Mouse (Mus musculus) cerebellum, adult 9-10 months (tissue): Measurements from ENCODE around the gene Ddx42.
"Not testable (repeated sequence)": the region's sequence is repeated elsewhere in the genome, so short reads cannot be mapped to it uniquely, and the experiment has no call there.

ENCODE experiments used
- DNase-seq: peaks from one replicate; pipeline ENCODE4 v3.0.0; 2022

Gene Ddx42

DNA sequence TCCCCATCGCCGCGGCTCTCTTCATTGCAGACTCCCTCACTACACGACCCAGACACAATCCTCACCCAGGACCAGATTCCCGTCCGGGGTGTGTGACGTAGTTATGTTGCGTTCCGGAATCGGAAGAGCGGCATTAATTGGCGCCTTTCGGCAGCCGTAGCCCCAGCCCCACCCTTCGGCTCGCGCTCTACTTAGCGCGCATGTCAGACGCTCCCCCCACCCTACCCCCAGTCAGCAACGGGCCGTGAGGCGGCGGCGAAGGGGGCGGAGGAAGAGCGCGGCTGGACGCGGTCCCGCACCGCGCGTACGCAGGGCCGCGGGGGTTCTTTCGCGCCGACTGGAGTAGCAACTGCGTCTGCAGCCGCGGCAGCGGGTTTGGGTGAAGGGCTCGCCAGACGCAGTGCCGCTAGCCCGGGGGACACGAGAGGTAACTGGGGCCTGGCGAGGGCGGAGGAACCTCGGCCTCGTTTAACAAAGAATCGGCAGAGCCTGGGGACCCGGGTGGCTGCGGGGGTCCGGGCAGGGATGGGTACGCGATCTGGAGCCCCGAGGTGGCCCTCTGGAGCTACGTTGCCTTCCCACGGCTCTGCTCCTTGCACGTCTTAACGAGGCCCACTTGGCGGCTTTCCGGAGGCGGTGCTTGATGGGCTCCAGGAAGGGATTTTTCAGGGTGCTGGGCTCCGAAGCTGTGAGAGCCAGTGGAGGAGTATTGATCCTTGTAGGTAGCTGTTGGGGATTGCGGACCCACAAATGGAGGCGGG lies at the start of gene Ddx42:
Ddx42 (plus strand) TSS at position 197 of the 761 bp plus-strand sequence.
- peak; percentile 93 for DNase-seq

DNA sequence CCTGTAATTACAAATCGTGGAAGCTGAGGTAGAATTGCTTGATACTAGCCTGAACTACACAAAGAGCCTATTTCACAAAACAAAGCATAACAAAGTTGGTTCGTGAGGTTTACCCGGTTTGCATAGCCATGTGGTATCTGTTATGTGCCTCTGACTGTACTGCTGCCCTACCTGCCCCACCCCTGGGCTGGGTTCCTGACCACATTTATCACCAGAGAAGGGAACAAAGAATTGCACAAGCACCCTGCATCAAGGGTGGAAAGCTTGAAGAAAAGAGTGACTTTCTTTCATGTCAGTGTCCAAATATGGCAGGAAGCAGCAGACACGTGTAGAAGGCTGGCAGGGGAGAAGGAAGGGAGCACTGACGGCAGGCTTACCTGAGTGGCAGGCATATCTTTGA lies 49.3 kb upstream of the Ddx42 start:
- DNase-seq = no peak

DNA sequence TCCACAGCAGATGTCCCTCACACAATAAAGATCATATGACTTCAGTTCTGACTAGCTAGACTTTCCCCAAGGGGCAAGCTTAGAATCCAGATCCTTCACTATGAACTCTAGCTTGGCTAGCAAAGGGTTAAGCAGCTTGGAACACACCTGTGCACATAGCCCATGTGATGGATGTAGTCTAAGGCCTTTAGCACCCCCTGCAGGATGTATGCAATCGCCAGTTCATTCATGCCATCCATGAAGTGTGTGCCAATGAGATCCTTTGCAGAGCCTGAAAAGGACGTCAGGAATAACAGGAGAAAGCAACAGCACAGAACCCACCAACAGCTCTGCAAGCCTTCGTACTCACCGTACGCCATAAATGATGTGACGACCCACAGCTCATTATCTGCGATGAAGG lies 45.9 kb upstream of the Ddx42 start:
- no peak for DNase-seq

DNA sequence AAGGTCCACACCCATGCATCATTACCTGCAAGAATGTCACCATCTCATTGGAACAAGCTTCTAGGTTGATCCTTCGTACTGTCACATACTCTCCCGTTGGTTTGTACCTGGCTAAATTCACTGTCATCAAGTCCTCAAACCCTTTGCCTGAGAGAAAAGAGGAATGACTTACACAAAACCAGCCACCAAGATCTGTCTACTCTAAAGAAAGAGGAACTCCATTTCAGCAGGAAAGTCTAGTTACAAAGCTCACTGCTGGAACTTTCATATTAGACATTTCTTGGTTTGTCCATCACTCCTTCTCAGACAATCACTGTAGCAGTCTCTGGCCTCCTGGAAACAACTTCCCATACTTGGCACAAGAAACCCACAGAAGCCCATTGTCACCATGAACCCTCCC lies 43.5 kb upstream of the Ddx42 start:
- no peak for DNase-seq

DNA sequence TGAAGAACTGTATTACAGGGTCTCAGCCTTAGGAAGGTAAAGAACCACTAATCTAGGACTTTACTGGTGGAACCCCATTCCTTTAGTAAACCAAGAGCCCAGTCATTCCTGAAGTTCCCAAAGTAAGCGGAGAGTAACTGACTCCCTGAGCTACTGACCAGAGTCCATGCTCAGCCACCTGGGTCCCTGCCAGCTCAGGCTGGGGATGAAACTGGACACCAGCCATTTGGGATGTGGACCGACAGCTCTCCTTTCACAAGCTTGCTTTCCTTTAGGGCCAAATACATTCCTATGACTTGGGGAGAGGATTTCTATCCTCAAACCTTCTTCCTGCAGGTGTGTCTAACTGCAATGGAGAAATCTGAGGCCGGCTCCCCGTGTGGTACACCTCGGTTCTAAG lies 42.4 kb upstream of the Ddx42 start:
- peak; percentile 76 for DNase-seq

DNA sequence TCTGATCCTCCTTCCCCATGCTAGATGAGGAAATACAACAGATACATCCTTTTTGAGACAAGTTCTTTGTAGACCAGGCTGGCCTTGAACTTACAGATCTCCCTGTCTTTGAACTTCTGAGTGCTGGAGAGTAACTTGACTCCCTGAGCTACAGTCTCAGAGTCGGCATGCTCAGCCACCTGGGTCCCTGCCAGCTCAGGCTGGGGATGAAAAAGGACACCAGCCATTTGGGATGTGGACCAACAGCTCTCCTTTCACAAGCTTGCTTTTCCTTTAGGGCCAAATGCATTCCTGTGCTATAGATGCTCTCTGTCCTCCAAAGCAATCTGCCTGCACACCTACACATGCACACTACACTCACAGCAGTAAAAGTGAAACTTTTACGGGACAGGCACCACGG lies 41.6 kb upstream of the Ddx42 start:
- peak; percentile 78 for DNase-seq

DNA sequence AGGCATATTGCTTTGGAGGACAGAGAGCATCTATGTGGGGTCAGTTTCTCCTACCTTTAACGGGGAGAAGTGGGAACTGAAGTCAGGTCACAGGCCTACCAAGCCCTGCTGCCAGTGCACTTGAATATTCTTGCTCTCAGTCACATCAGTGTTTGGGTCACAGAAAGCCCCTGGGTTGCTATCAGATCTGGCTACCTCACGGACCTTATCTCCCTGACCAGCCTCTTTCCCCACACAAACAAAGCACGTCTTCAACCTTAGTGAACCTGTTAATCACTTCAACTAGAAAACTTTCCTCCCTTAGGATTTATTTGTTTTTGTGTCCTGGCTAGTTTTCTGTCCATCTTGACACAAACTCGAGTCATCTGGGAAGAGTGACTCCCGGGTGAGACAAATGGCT lies 40.4 kb upstream of the Ddx42 start:
- DNase-seq = no peak

DNA sequence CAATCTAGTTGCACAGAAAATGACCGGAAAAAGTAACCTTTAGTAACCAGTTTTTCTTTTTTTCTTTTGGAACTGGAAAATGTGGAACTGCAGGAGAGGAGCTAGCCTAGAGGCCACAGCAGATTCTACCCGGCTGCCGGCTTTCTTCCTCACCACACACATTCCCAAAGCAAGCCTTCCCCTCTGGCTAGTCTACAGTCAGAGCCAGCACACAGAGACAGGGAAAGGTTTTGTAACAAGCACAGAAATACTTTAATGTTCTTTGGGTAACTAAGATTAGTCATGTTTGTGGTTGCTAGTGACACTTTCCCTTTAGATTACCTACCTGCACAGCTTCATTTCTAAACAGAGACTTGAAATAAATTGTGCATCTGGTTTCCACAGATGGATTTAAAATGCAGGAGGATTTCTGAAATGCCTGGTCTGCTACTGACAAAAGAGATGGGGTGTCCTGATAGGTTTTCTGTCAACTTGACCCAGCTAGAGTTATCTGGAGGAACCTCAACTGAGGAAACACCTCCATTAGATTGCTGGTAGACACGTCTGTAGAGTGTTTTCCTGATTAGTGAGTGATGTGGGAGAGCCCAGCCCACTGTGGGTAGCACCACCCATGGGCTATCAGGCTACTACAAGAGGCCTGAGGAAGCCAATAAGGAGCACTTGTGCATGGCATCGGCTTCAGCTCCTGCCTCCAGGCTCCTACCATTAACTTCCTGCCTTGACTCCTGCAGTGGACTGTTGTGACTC lies 38.5 kb upstream of the Ddx42 start:
- no peak for DNase-seq

DNA sequence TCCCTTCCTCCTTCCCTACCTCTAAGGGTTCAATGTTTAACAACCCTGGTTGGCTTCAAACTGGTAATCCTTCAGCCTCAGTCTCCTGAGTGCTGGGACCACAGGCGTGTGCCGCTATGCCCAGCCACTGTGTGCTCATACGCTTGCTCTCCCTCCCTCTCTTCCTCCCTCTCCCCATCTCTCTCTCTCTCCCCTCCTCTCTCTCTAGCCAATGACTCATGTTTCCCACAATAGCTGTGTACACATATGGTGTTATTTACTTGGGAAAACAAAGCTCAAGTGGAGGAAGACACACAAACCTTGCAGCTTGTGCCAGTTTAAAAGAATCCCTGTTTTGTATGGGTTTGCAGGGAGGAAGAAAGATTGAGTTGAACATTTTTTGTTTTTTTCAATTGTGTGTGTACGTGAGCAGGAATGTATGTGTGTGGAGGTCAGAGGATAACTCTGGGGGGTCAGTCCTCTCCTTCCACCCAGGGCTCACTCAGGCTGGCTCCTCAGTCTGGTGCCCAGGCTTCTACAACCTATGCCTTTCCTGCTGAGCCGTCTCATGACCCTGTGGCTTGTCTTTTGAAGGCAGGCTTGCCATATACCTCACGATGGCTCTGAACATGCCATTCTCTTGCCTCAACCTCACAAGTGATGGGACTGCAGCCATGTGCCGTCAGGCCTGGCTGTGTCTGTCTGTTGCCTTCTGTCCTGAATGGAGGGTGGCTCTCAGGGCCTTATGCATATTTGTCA lies 36.8 kb upstream of the Ddx42 start:
- peak; percentile 93 for DNase-seq

DNA sequence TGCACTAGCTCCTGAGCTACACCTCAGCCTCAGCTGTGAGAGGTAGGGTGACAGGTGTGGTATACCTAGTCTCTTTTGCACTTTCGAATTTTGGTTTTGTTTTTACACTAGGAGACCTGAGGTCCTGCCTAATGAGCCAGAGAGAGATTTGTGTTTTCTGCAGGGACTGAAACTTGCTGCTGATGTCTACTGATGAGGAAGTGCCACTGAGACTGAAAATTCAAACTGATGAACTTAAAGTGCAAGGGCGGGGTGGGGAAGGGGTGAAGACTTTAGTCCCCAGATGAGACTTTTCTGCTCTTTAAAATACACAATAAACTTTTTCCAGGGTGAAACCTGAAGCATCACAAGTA lies 36.3 kb upstream of the Ddx42 start:
- DNase-seq = no peak

DNA sequence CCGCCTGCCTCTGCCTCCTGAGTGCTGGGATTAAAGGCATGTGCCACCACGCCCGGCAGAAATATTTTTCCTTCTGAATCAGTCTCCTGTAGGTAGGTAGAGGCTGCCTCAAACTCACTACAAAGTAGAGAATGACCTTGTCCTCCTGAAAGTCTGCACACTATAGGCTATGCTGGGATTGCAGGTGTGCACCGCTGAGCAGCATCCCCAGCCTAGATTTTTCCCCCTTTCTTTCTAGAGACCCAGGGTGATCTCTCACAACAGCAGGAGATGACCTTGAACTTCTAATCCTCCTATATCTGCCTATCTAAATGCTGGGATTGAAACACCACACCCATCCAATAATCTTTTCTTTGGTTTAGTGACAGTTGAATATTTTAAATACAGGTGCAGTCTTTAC lies 29.4 kb upstream of the Ddx42 start:
- DNase-seq = no peak

DNA sequence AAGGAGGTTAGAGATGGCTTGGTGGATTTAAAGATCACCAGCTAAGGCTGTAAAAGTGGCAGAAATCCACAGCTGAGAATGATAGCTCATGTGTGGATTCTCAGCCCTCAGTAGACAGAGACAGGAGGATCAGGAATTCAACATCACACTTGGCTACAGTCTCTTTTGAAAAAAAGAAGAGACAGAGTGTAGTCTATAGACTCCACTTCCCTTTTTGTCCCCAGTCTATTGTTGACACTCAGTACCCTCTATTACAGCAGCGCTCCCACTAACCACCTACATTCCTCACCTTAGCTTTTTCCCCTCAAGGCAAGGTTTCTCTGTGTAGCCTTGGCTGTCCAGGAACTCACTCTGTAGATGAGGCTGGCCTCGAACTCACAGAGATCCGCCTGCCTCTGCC lies 25.0 kb upstream of the Ddx42 start:
- no peak for DNase-seq

DNA sequence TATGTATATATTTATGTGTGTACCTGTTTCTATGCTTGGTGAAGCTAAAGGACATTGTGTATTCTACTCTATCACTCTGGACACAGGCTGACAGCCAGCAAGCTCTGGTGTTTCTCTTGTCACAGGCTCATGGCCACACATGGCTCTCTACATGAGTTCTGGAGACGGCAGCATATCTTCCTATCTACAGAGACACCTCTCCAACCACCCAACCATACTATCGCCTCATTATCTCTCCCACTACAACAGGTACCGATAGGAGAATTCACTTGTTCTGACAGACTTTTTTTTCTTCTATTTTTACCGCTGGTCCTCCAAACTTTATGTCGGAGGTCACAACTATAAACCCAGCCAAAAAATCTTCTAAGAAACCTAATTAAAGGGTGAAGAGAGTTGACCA lies 24.5 kb upstream of the Ddx42 start:
- DNase-seq = no peak

DNA sequence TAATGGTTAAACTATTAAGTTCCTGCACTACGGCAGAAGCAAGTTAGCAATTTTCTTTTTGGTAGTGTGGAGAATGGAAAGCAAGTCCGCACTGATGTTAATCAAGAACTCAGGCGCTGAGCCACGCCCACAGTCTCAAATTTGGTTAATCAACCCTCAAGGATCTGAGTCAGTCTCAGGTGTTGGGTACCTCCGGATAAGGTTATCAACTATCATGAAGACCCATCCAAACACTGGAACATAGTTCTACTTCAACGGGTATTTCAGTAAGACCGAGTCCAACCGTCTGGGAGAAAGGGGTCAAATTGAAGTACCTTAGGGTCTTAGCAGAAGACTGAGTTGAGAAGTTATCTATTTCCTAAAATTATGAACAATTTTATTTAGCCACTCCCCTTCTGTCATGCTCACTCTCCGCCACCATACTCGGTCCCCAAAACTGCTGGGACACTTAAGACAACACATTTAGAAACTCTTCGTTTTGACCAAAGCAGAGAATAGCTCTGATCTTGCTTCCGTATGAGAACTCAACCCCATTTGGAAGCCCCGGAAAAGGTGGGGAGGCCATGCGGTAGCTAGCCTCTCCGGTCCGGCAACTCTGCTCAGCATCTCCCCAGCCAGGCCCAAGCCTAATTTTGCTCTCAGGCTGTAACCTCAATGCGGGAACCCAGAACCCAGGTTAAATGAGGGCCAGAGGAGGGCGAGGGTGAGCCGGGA lies 23.9 kb upstream of the Ddx42 start:
- DNase-seq = peak; percentile 55

DNA sequence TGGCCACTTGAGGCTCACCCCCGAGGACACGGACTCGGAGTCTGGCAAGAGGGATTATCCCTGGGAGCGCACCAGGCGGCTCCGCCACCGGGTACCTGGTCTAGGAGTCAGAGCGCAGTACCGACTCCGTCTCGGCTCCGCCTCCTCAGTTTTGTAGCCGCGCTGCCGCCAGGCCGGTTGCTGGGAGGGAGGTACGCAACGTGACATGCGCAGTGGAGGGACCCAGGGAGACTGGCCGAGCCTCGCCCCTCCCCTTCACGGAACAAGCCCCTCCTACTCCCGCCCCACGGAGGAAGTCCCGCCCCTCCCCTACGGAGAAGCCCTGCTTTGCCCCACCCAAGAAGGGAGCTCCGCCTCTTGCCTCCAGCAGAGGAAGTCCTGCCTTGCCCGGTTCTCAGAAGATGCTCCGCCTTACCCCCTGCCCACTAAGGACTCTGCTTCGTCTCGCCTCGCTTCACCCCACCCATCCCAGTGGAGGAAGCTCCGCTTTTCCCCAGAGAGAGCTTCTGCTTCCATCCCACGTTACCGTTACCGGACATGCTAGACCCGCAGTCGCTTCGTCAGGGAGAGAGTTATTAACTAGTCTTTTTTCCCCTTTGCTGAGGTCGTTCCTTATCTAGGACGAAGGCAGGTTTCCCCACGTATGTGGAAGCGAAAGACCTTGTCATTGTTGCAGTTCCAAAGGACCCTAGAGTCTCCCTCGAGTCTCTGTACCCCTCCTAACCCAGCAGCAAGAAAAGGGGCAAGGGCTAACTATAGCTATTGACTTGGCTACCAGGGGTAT lies 23.2 kb upstream of the Ddx42 start:
- peak; percentile 95 for DNase-seq

DNA sequence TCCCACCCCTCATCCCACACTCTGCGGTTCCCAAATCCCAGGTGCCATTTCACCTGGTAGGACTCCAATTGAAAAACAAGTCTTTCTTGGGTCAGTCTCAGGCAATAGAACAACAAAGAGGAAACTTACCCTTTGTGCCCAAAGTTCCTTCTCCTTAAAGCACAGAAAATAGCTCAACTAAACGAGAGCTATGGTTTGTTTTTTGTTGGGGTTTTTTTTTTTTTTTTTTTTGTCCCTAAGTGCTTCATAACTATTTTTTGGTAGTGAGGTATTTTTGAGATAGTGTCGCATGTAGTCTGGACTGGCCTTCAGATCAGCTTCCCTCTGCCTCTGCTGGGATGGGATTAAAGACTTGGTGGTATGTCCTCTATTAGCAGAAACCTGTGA lies 22.6 kb upstream of the Ddx42 start:
- no peak for DNase-seq

DNA sequence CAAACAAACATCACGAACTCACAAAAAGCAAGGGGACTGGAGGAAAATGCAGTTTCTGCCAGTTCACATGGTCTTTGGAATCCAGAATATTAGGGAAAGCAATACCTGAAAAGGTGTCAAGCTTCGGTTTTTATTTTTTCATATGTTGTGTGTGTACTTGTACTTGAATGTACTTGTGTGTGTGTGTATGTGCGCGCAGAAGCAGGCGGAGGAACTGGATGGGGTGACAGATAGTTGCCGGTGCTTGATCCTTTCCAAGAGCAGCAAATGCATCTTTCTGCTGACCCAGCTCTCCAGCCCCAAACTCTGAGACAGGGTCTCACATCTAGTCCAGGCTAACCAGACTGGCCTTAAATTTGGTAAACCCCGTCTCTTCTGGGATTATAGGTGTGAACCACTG lies 21.8 kb upstream of the Ddx42 start:
- DNase-seq = no peak

DNA sequence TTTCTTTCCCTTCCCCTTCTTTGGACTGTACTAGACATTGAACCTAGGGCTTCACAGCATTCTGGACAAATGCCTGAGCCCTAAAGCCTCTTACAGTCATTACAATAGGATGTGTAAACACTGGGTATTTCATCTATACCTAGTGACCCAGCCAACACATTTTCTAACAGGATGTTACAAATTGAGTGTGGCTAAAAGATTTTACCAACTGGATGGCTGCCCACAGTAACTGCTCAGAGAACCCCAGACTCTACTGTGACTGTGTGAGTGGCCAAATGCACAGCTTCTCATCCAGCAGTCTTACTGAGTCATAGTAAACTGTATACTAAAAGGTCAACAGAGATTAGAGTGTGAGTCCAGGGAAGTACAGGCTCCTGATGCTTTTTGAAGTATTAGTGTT lies 21.4 kb upstream of the Ddx42 start:
- no peak for DNase-seq

DNA sequence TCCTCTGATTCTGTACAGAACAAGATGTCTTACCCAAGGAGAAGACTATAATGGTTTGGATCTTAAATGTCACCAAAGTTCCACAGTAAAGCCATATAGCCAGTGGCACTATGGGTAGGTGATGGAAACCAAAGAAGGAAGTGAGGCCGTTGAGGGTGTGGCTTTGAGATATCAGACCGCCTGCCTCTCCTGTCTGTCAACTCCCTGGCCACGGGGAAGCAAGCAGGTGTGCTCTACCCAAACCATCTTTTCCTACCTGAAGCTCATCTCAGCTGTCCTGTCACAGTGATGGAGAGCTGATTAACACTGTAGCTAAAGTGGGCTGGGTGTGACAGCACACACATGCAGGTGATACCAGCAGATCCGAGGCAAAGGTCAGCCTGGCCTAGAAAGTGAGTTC lies 18.4 kb upstream of the Ddx42 start:
- DNase-seq = no peak

DNA sequence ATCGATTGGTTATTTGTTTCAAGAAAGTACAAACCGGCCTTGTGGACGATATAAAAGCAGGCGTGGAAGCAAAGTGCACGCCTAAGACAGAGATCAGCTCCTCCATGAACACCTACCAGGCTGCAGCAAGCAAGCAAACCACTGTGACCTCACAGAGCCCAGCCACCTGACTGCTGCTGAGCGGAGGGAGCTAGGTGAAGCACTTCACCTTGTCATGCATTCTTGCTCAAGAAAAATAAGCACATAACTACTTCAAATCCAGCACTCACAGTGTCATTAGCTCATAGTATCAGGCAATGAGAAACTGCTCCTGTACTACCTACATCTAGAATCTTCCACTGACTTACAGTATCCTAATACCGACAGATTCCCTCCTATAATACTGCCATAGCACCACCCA lies 16.7 kb upstream of the Ddx42 start:
- not testable (repeated sequence) for DNase-seq

DNA sequence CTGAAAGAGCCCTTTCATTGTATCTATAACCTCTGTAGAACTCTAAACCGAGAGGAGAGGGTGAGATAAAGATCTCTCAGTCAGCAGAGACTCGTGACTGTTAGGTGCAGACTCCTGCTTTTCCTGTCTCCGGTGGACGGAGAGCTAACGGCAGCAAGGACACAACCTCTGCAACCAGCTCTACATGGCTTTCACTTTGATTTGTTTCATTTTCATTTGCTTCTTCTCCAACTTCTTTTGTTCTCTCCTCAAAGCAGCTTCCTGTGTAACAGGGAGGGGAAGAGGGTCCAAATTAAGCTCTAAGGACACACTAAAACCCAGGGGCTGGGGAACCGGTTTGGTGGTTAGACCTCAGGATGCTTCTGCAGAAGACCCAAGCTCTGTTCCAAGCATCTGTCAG lies 16.0 kb upstream of the Ddx42 start:
- DNase-seq = no peak

DNA sequence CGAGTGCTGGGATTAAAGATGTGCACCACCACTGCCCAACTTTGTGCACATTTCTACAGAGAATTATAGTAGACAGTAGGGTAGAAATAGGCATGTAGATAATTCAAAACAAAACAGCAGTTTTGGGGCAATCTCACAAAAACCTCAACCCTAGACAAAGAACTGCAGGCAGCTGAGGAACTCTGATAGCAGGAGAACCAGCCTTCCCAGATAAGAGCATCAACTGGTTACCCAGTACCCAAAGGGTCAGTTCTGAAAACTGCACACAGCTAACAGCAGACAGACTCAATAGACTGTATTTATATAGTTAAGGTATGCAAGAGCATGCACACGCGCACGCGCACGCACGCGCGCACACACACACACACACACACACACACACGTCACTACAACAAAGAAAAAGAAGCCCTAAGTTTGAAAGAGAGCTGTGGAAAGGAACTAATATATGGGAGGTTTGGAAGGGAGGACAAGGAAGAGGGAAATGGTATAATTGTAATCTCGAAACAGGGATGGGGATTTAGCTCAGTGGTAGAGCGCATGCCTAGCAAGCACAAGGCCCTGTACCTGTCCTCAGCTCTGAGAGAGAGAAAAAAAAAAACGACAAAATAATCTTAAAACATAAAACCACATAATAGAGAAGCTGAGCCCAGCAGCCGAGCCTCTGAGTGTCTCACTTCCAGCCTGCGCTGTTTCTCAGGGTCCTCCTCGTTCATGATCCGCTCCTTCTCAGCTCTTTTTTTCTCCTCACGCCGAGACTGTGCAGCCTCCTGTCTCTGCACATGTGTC lies 15.2 kb upstream of the Ddx42 start:
- DNase-seq = no peak
